Mouse (Mus musculus): ENCODE measurements around the gene Mcam. TPM values are rescaled to one million over a fixed set of nuclear protein-coding genes. Genes with fewer than 3 reads are reported as not detected.
A peak's percentile ranks its signal among the peaks of the same experiment; 100 is the strongest.

Mcam gene
- total and polyA plus RNA-seq, 2 experiments, result 3.6 to 4.2 TPM

DNA sequence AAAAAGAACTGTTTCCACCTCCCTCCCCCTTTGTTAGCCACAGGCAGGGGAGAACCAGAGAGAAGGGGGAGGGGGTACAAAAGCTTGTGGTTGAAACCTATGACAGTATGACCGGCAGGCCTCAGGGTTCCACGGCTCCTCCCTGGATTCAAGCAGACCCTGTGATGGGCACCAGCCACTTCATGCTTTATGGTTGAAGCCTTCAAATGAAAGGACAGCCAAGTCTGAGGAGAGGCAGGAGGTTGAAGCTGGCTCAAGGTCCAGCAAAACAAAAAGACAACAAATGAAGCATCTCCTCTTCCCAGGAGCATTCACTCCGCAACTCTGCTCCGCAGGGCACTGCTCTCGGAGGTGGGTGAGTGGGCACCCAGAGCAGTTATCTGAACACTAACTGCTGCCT is 9.2 kb downstream of the Mcam start:
- no peak for TF ChIP-seq POLR2A (IDR thresholded peaks at IDR 0.05; ENCODE audit: extremely low read depth, insufficient read depth, low read length)
- no peak for TF ChIP-seq CTCF (IDR thresholded peaks at IDR 0.05; ENCODE audit: low read depth, low read length)
- 92% methylated on average over 5 of the region's 5 CpGs for WGBS
- H3K36me3 ChIP-seq (ENCODE audit: control insufficient read depth, insufficient read depth, low read length), result peaks cover 6% of the 10 kb centered on the region; the same call in 1 of the 2 replicates

DNA sequence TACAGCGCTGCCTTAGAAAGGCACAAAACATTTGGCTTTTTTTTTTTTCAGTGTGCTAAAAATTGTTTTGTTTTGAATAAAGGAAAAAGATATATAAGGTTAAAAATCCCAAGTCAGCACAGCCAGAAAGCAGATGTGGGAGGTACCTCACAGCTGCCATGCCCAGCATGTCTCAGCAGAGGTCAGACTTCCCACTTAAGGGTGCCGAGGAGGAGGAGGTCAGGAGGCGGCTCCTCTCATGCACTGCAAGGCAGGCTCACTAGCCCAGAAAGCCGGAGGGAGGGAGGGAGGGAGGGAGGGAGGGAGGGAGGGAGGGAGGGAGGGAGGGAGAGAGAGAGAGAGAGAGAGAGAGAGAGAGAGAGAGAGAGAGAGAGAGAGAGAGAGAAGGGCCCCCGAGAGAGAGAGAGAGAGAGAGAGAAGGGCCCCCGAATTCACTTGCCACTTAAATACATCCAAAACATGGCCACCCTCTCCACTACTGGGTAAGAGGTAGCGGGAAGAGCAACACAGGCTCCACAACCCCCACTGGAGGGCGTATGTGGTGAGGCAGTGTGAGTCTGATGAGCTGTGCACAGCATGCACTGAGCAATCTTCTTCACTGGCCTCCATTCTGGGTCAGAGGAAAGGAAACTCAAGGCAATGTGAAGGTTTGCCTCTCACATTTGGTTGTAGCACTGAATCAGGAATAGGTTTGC is 9.9 kb downstream of the Mcam start:
- no peak overlapping the region for H3K27ac ChIP-seq (replicated peaks; ENCODE audit: insufficient read depth, low read depth, low read length)
- DNase-seq (ENCODE audit: extremely low read depth, low read depth, low spot score), result no peak
- no peak for TF ChIP-seq POLR2A (IDR thresholded peaks at IDR 0.05; ENCODE audit: extremely low read depth, insufficient read depth, low read length)
- TF ChIP-seq CTCF (IDR thresholded peaks at IDR 0.05; ENCODE audit: low read depth, low read length), result peak; percentile 36

More for the DNA sequence above, 9.2 kb downstream of the Mcam start:
- no peak overlapping the region for H3K27ac ChIP-seq (replicated peaks; ENCODE audit: insufficient read depth, low read depth, low read length)
- no peak overlapping the region for H3K9ac ChIP-seq (ENCODE audit: low read depth, low read length)
- no peak for DNase-seq (ENCODE audit: extremely low read depth, low read depth, low spot score)
- H3K4me3 ChIP-seq (ENCODE audit: insufficient read depth, low read depth, low read length), result no peak overlapping the region
- no peaks in the 10 kb centered on the region for H3K79me2 ChIP-seq (ENCODE audit: control insufficient read depth, insufficient read depth, low read length)
- no peaks in the 10 kb centered on the region for H3K4me1 ChIP-seq (ENCODE audit: control insufficient read depth, insufficient read depth, low read length)
- no peaks in the 10 kb centered on the region for H3K27me3 ChIP-seq (ENCODE audit: control insufficient read depth, insufficient read depth, low read length)

DNA sequence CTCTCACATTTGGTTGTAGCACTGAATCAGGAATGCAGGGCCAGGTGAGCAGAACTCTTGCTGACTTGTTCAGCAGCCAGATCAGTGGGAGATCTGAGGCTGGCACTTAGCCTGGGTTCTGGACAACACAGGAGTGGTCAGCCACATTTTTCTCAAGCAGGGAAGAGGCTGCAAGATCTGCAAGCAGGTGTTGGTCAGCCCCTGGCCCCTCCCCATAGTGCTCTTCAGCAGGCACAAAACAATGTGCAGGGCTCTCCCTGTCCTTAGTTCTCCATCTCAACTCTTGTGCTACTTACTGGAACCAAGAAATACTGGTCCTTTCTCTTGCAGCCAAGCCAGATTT is 10.4 kb downstream of the Mcam start:
- TF ChIP-seq POLR2A (IDR thresholded peaks at IDR 0.05; ENCODE audit: extremely low read depth, insufficient read depth, low read length), result no peak
- no peak for TF ChIP-seq CTCF (IDR thresholded peaks at IDR 0.05; ENCODE audit: low read depth, low read length)
- DNase-seq (ENCODE audit: extremely low read depth, low read depth, low spot score), result no peak
- Histone ChIP-seq H3K27ac (replicated peaks; ENCODE audit: insufficient read depth, low read depth, low read length) (no peak overlapping the region), H3K79me2 (ENCODE audit: control insufficient read depth, insufficient read depth, low read length) (no peaks in the 10 kb centered on the region), H3K36me3 (ENCODE audit: control insufficient read depth, insufficient read depth, low read length) (peaks cover 9% of the 10 kb centered on the region), H3K4me3 (ENCODE audit: insufficient read depth, low read depth, low read length) (no peak overlapping the region), H3K9ac (ENCODE audit: low read depth, low read length) (no peak overlapping the region), H3K4me1 (ENCODE audit: control insufficient read depth, insufficient read depth, low read length) (no peaks in the 10 kb centered on the region), H3K27me3 (ENCODE audit: control insufficient read depth, insufficient read depth, low read length) (no peaks in the 10 kb centered on the region)

More for the DNA sequence above, 9.9 kb downstream of the Mcam start:
- H3K27me3 ChIP-seq (ENCODE audit: control insufficient read depth, insufficient read depth, low read length), result no peaks in the 10 kb centered on the region
- H3K4me1 ChIP-seq (ENCODE audit: control insufficient read depth, insufficient read depth, low read length), result no peaks in the 10 kb centered on the region
- WGBS, result 64% methylated on average over 7 of the region's 8 CpGs
- H3K4me3 ChIP-seq (ENCODE audit: insufficient read depth, low read depth, low read length), result no peak overlapping the region
- H3K79me2 ChIP-seq (ENCODE audit: control insufficient read depth, insufficient read depth, low read length), result no peaks in the 10 kb centered on the region
- H3K36me3 ChIP-seq (ENCODE audit: control insufficient read depth, insufficient read depth, low read length), result peaks cover 9% of the 10 kb centered on the region
- no peak overlapping the region for H3K9ac ChIP-seq (ENCODE audit: low read depth, low read length)

DNA sequence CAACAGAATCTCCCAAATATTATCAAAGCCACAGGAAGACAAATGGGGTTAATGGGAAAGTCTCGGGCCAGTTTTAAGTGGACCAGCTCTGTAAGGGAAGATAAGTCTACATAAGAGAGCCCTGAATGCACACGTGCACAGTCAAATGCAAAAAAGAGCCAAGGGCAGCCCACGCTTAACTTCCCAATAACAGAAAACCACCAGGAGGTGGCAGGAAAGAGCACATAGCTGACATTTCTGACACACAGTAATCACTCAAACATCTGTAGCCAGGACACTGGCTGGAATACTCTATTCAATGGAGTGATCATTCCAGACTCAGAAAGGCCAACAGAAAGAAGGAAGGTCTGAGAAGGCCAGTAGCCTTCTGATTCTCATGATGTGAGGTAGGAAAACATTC is 13.0 kb downstream of the Mcam start:
- H3K36me3 ChIP-seq (ENCODE audit: control insufficient read depth, insufficient read depth, low read length), result peaks cover 22% of the 10 kb centered on the region
- WGBS, result 49% methylated on average over 3 of the region's 3 CpGs
- no peak for DNase-seq (ENCODE audit: extremely low read depth, low read depth, low spot score)

DNA sequence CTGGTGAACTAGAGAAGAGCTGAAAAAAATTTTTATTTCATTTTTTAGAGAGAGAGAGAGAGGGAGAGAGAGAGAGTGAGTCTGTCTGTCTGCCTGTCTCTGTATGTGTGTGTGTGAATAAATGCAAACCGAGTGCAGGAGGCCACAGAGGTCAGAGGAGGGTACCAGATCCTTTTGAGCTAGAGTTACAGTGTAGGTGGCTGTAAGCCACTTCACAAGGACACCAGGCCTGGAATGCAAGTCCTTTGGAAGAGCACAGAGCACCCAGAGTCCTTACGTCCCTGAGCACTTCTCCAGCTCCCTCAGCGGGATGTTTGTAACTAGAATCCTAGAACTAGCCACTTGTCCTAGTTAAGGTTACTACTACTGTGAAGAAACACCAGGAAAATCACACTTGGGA is 25.6 kb downstream of the Mcam start:
- Histone ChIP-seq H3K36me3 (ENCODE audit: control insufficient read depth, insufficient read depth, low read length) (peaks cover 30% of the 10 kb centered on the region; the same call in 1 of the 2 replicates), H3K79me2 (ENCODE audit: control insufficient read depth, insufficient read depth, low read length) (no peaks in the 10 kb centered on the region), H3K4me3 (ENCODE audit: insufficient read depth, low read depth, low read length) (no peak overlapping the region), H3K27me3 (ENCODE audit: control insufficient read depth, insufficient read depth, low read length) (no peaks in the 10 kb centered on the region), H3K4me1 (ENCODE audit: control insufficient read depth, insufficient read depth, low read length) (no peaks in the 10 kb centered on the region), H3K9ac (ENCODE audit: low read depth, low read length) (no peak overlapping the region), H3K27ac (replicated peaks; ENCODE audit: insufficient read depth, low read depth, low read length) (no peak overlapping the region)
- WGBS, result 87% methylated on average over 3 of the region's 3 CpGs
- no peak for TF ChIP-seq POLR2A (IDR thresholded peaks at IDR 0.05; ENCODE audit: extremely low read depth, insufficient read depth, low read length)
- TF ChIP-seq CTCF (IDR thresholded peaks at IDR 0.05; ENCODE audit: low read depth, low read length), result no peak
- DNase-seq (ENCODE audit: extremely low read depth, low read depth, low spot score), result no peak

More for the DNA sequence above, 13.0 kb downstream of the Mcam start:
- no peaks in the 10 kb centered on the region for H3K27me3 ChIP-seq (ENCODE audit: control insufficient read depth, insufficient read depth, low read length)
- H3K27ac ChIP-seq (replicated peaks; ENCODE audit: insufficient read depth, low read depth, low read length), result no peak overlapping the region
- no peak overlapping the region for H3K9ac ChIP-seq (ENCODE audit: low read depth, low read length)
- no peaks in the 10 kb centered on the region for H3K4me1 ChIP-seq (ENCODE audit: control insufficient read depth, insufficient read depth, low read length)
- no peak overlapping the region for H3K4me3 ChIP-seq (ENCODE audit: insufficient read depth, low read depth, low read length)
- H3K79me2 ChIP-seq (ENCODE audit: control insufficient read depth, insufficient read depth, low read length), result no peaks in the 10 kb centered on the region
- no peak for TF ChIP-seq CTCF (IDR thresholded peaks at IDR 0.05; ENCODE audit: low read depth, low read length)
- no peak for TF ChIP-seq POLR2A (IDR thresholded peaks at IDR 0.05; ENCODE audit: extremely low read depth, insufficient read depth, low read length)

DNA sequence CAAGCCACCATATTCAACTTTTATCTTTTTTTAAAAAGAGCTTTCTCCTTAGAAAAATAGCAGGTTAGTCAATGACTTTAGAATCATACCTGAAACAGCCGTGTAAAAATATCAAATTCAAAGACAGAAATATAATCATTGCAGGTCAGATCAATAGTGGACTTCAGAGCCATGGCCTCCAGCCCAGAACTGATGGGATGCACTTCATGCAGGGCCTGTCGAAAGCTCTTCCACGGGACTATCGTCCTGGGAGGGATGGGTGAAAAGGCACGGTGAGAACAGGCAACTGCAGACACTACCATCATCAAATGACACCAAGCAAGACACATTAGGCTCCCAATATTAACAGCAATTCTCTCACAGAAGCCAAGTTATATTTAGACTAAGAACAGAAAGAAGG is 34.7 kb downstream of the Mcam start:
- 15% methylated on average over 5 of the region's 5 CpGs for WGBS
- no peak overlapping the region for H3K4me3 ChIP-seq (ENCODE audit: insufficient read depth, low read depth, low read length)
- no peak overlapping the region for H3K9ac ChIP-seq (ENCODE audit: low read depth, low read length)
- TF ChIP-seq POLR2A (IDR thresholded peaks at IDR 0.05; ENCODE audit: extremely low read depth, insufficient read depth, low read length) (no peak), CTCF (IDR thresholded peaks at IDR 0.05; ENCODE audit: low read depth, low read length) (no peak)
- no peaks in the 10 kb centered on the region for H3K79me2 ChIP-seq (ENCODE audit: control insufficient read depth, insufficient read depth, low read length)
- H3K27me3 ChIP-seq (ENCODE audit: control insufficient read depth, insufficient read depth, low read length), result no peaks in the 10 kb centered on the region
- H3K36me3 ChIP-seq (ENCODE audit: control insufficient read depth, insufficient read depth, low read length), result peaks cover 4% of the 10 kb centered on the region; the same call in 1 of the 2 replicates
- DNase-seq (ENCODE audit: extremely low read depth, low read depth, low spot score), result peak; percentile 84
- H3K27ac ChIP-seq (replicated peaks; ENCODE audit: insufficient read depth, low read depth, low read length), result no peak overlapping the region
- H3K4me1 ChIP-seq (ENCODE audit: control insufficient read depth, insufficient read depth, low read length), result peaks cover 6% of the 10 kb centered on the region

Data from liver, adult 2 months (tissue).